Comparison of ENCODE assay signal across 12 mouse cellular contexts in genomic region chr5:81610223-81610622, GRCm38 (mm10).
DNase-seq lines count a peak whose midpoint lies in the region; ATAC-seq lines count a peak whose summit lies in the region.
"Had no signal": no experiment of that assay in that cellular context is flagged by ENCODE, and none has a peak within 500 bp of the region (broad histone marks: within the 10 kb centered on the region; RNA-seq: fewer than 3 reads in every experiment).

No protein-coding gene starts in this region.

- no peaks in the 10 kb centered on the region for H3K9me3 ChIP-seq in hindbrain, embryonic 14.5 days (ENCODE audit: control insufficient read depth, low read length)
- no peaks in the 10 kb centered on the region for H3K9me3 ChIP-seq in hindbrain, embryonic 12.5 days (replicated peaks)
- no peaks in the 10 kb centered on the region for H3K9me3 ChIP-seq in liver, embryonic 11.5 days (ENCODE audit: control insufficient read depth, low read length)
- H3K9me3 ChIP-seq: G1E had no signal

- H3K4me1 ChIP-seq in hindbrain, embryonic 14.5 days (replicated peaks; ENCODE audit: control insufficient read depth, insufficient read depth, low read length) = peaks cover 4% of the 10 kb centered on the region; the same call in 1 of the 2 replicates
- no peaks in the 10 kb centered on the region for H3K4me1 ChIP-seq in hindbrain, embryonic 12.5 days
- H3K4me1 ChIP-seq in liver, embryonic 11.5 days (replicated peaks; ENCODE audit: control insufficient read depth, insufficient read depth, low read length) = no peaks in the 10 kb centered on the region

- no peaks in the 10 kb centered on the region for H3K36me3 ChIP-seq in hindbrain, embryonic 14.5 days (replicated peaks; ENCODE audit: control insufficient read depth, insufficient read depth)
- H3K36me3 ChIP-seq in hindbrain, embryonic 12.5 days = no peaks in the 10 kb centered on the region
- H3K36me3 ChIP-seq in liver, embryonic 11.5 days (ENCODE audit: control insufficient read depth, insufficient read depth, low read length) = no peaks in the 10 kb centered on the region
- H3K36me3 ChIP-seq: G1E had no signal

- H3K27ac ChIP-seq in hindbrain, embryonic 14.5 days = no peak overlapping the region
- H3K27ac ChIP-seq in hindbrain, embryonic 12.5 days = no peak overlapping the region
- H3K27ac ChIP-seq in liver, embryonic 11.5 days (ENCODE audit: low read depth, low read length) = no peak overlapping the region

- DNase-seq in hindbrain, embryonic 14.5 days (ENCODE audit: low spot score) = peak; percentile 40
- DNase-seq in 3T3-L1 (ENCODE audit: low read depth, low spot score) = peak; percentile 44
- peak; percentile 29 for DNase-seq in Muller cell, postnatal 12 days (ENCODE audit: inconsistent ontology term)
- DNase-seq in cerebellum, postnatal 14 days = peak; percentile 73 to 74
- no peak for DNase-seq in liver, embryonic 11.5 days (ENCODE audit: low spot score)
- DNase-seq in kidney, adult 9 months = no peak
- no peak for DNase-seq in embryo, embryonic 10.5 days (ENCODE audit: low spot score)
- DNase-seq: heart, adult 11 months; kidney, postnatal 36 days; liver, postnatal 0 days had no signal

- no peak overlapping the region for H3K4me2 ChIP-seq in hindbrain, embryonic 14.5 days (replicated peaks)
- no peak overlapping the region for H3K4me2 ChIP-seq in hindbrain, embryonic 12.5 days (replicated peaks)
- no peak overlapping the region for H3K4me2 ChIP-seq in liver, embryonic 11.5 days

- no peaks in the 10 kb centered on the region for H3K27me3 ChIP-seq in hindbrain, embryonic 14.5 days (ENCODE audit: control insufficient read depth, insufficient read depth, low read length)
- no peaks in the 10 kb centered on the region for H3K27me3 ChIP-seq in hindbrain, embryonic 12.5 days
- H3K27me3 ChIP-seq in liver, embryonic 11.5 days (replicated peaks; ENCODE audit: control insufficient read depth, insufficient read depth, low read length) = no peaks in the 10 kb centered on the region

- whole genome bisulfite sequencing in hindbrain, embryonic 14.5 days = 71% methylated on average over 5 of the region's 5 CpGs
- WGBS in hindbrain, embryonic 12.5 days = 83% methylated on average over 5 of the region's 5 CpGs
- 84% methylated on average over 5 of the region's 5 CpGs for WGBS in liver, embryonic 11.5 days

- peak; percentile 69; the same call in 1 of the 2 replicates for ATAC-seq in hindbrain, embryonic 14.5 days (ENCODE audit: low FRiP score)
- ATAC-seq in hindbrain, embryonic 12.5 days (ENCODE audit: low FRiP score) = no peak
- ATAC-seq in liver, embryonic 11.5 days (replicated peaks; ENCODE audit: low FRiP score) = no peak
- ATAC-seq: liver, postnatal 0 days had no signal

- no peak overlapping the region for H3K9ac ChIP-seq in hindbrain, embryonic 14.5 days
- no peak overlapping the region for H3K9ac ChIP-seq in hindbrain, embryonic 12.5 days
- H3K9ac ChIP-seq in liver, embryonic 11.5 days (ENCODE audit: low read depth, low read length) = no peak overlapping the region
- H3K9ac ChIP-seq: liver, postnatal 0 days had no signal

- no peak overlapping the region for H3K4me3 ChIP-seq in hindbrain, embryonic 14.5 days (replicated peaks; ENCODE audit: low read length)
- H3K4me3 ChIP-seq in hindbrain, embryonic 12.5 days = no peak overlapping the region
- H3K4me3 ChIP-seq in liver, embryonic 11.5 days (ENCODE audit: low read depth, low read length) = no peak overlapping the region

Comparison
In these comparisons a context has a peak if more than half of its experiments do, and no peak if none do; other contexts are left out.
1. DNase-seq: peak in hindbrain, embryonic 14.5 days (single experiment), 3T3-L1 (single experiment), Muller cell, postnatal 12 days (single experiment) and cerebellum, postnatal 14 days (2 of 2); none in liver, embryonic 11.5 days (single experiment), kidney, adult 9 months (single experiment) and embryo, embryonic 10.5 days (single experiment).